Mouse (Mus musculus) cerebellum, adult 11-12 months (tissue): ENCODE results near the gene Stk39.
A peak's percentile ranks its signal among the peaks of the same experiment; 100 is the strongest.

Experiments used
- DNase-seq: peaks from one replicate; pipeline ENCODE4 v3.0.0; 2022

Gene Stk39

DNA sequence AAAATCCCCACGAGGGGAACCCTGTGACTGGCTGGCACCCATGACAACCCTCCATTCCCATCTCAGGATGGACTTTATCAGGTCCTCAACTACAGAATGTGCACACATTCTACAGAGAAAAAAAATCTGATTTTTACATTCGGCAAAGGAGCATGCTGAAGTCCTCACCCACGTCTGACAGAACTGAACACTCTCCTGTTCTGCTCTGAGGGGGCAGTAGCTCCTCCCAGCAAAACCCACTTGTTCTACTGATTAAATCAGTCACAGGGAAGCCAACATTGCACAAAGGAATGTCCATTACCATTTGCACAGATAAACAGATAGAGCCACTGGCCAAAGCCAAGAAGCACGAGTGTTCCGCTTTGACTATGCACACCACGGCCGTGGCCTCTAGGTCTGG lies 52.3 kb downstream of the Stk39 start:
- no peak for DNase-seq

DNA sequence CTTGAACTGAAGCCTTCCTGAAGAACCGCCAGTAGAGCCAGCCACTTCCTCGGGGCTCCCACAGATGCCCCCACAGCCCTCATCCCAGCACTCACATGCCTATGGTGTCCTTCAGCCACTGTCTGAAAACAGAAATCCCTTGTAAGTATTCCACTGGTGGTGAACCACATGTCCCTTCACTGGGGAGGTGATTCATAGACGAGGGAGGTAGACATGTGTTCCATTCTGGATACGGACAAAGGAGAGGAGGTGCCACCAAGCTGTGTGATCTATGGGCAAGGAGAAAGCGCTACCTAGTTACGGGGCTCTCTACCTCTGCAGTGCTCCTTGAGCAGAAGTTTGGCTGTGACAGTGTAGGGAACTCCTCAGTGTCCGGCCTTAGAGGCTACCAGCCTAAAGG lies 52.9 kb downstream of the Stk39 start:
- DNase-seq: no peak

DNA sequence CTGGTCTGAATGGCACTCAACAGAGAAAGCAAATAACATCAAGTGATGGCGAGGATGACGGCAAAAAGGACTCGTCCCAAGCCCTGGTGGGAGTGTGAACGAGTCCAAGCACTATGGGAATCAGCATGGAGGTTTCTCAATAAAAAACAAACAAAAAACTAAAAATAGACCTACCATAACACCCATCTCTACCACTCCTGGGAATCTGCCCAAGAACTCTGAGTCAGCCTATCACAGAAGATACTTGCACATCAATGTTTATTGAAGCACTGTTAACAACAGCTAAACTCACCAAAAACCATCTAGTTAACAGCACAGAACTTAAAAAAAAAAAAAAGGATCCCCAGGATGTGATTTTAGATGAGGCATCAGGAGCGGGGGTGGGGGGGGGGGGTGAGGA lies 55.0 kb downstream of the Stk39 start:
- DNase-seq: no peak

DNA sequence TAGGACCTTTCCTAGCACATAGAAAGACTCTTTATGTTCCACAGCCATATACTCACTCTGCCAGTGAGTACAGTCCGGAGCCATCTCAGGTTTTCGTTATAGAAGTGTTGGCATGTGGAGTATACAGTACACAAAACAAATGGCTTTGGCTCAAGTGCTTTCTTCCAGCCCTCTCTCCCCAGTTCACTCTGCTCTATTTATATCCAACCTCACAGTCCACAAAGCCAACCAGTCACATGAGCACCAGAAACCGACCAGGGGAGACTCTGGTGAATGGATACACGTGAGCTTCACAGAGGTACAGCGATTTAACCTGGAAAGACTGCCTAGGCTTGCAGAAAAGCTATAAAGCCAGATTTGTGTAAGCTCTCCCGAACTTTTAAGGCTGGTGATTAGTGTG lies 56.4 kb downstream of the Stk39 start:
- DNase-seq: peak; percentile 61

DNA sequence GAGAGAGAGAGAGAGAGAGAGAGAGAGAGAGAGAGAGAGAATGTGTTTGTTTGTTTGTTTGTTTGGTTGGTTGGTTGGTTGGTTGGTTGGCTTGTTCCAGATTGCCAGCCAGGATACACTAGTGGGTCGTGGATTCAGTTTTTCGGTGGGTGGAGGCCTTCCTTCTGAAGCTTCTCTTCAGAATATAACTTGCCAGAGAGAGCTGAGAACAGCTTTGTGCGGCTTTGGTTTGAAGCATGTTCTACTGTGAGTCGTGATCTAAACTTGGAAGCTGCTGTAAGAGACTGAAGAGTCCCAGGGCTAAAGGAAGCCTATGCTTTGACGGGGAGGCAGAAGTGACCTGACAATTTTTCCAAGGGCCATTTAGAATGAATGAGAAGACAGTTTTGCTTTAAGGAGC lies 59.9 kb downstream of the Stk39 start:
- no peak for DNase-seq

DNA sequence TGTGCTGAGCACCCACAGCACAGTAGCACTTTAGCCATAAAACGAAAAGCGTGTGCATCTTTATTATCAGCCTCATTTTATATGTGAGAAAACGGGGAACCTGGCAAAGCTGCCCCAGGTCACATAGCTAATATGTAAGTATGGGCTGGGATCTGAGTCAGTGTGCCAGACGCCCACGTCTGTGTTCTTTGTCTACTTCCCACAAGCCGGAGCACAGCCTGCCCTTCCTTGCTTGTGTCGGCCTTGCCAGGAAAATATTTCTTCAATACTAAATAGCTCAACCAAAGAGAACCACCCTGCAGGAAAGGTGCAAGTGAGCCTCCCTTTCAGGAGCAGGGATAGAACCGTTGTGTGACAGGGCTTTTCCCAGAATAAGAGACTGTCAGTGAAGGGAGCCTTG lies 60.9 kb downstream of the Stk39 start:
- no peak for DNase-seq

DNA sequence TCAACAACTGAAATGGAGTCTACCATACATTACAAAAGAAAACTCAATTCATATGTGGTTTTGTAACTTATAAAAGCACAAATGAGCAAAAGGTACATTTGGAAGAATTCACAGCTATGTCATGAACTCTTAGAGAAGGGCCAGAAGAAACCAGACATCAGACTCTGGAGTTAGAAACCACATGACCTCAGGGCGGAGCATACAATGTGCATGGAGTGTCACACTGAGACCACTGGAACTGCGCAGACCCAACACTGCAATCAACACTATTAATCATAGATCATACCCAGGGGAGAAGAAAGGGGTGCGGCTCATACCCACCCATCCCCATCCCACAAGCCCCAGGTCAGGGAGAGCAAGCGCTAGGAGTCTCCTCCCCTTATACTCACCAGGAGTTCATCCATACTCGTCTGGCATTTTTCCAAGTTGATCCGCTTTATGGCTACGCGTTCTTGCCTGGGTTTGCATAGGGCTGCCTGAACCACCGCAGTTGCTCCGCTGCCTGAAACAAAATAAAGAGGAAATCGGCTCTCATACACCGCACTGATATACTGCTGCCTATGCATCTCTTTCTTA lies 62.3 kb downstream of the Stk39 start:
- no peak for DNase-seq

DNA sequence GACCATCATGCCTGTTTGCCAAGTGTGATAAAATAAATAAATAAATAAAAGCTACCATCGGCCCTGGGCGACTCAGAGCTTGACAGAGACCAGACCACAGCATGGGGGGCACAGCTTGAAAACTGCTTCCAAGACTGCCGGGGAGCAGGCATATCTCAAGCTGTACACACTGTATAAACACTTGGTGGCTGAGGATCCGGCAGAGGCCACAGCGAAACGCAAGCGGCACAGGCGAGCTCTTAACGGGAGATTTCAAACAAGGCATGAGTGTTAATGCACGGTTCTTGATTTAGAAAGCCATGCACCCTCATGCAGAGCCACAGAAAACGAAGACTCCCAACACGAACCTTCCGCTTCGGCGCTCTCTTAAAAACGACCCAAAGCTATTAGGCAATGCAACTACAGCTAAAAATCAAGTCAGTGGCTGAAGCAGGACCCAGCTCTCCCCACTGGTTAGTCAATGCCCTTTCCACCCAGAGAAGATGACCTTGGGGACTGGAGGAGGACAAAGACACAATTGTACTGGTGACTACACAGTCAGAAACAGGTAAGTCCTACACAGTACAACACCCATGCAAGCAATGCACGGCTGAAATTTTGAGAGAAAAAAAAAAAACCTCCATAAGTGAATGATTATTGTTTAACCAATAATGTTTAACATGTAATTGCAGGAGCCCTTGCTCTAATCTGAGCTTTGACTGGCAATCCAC lies 63.6 kb downstream of the Stk39 start:
- DNase-seq: no peak

DNA sequence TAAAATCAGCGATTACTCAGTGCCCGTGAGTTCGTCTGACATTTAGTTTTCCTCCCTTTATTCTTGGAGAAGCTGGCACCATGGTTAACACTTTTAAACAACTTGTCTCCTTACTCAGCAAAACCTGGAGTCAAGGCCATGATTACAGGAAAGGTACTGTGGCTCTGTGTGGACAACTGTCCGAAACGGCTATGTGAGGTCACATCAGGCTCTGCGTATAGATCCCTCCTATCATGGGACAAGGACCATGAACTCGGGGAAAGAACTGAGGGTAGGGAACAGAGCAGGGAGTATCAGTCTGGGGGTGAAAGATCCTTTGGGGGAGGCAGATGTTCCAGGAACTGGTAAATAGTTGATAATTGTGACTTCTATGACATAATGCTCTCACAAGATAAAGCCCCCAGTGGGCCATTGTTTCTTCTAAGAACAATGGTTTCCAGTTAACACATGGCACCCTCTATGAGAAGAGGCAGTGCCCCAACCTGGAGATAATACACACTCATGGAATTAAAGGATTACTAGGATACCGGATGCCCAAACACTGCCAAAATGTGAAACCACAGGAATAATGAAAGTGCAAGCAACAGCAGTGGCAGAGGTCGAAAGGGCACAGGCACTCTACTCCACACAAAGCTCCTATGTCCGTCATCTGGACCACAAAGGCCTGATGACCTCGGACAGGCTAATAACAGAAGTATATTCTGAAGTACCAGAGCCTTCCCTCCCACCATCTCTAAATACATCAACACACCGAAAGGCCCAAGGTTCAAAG lies 64.7 kb downstream of the Stk39 start:
- no peak for DNase-seq

DNA sequence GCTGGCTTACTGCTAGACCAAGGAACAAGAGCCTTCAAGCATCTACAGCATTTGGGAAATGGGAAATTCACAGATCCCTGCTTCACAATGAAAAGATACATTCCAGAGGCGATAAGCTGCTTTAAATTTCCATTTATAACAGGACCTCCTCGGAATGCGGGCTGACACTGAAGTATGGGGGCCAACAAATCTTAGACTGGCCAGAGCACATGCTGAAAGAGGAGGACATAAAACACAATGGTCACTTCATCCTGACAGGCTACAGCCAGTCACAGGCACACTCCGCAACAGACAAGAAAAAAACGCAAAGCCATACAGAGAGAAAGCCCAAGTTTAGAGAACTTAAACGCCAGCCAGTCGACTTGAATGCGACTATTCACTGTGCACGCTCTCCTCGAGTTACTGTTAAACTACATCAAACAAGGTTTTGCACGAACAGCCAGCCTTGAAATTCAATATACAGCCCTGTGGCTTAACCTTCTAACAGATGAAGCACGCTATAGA lies 65.4 kb downstream of the Stk39 start:
- DNase-seq: no peak

DNA sequence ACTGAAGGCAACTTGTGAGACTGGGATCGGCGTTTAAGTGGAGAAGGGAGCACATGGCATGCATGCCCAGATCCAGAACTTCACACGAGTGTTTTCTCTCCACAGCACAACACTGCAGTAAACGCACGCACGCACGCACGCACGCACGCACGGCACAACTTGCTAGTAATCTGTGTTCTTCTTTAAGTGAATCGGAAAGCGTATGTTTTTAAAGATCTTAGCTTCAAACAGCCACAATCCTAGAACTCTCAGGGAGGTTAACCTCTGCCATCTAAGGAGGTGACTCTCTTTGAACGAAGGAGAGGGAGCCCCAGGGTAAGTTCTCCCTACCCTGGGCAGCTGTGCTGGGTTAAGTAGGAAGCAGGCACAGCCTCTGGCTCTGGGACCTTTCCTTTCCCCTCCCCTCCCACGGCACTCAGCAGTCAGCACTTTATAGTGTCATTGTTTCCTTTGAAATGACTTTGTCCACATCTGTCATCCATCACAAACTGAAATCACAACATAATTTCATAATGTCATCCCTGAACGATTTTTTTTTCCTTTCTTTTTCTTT lies 66.8 kb downstream of the Stk39 start:
- DNase-seq: no peak

DNA sequence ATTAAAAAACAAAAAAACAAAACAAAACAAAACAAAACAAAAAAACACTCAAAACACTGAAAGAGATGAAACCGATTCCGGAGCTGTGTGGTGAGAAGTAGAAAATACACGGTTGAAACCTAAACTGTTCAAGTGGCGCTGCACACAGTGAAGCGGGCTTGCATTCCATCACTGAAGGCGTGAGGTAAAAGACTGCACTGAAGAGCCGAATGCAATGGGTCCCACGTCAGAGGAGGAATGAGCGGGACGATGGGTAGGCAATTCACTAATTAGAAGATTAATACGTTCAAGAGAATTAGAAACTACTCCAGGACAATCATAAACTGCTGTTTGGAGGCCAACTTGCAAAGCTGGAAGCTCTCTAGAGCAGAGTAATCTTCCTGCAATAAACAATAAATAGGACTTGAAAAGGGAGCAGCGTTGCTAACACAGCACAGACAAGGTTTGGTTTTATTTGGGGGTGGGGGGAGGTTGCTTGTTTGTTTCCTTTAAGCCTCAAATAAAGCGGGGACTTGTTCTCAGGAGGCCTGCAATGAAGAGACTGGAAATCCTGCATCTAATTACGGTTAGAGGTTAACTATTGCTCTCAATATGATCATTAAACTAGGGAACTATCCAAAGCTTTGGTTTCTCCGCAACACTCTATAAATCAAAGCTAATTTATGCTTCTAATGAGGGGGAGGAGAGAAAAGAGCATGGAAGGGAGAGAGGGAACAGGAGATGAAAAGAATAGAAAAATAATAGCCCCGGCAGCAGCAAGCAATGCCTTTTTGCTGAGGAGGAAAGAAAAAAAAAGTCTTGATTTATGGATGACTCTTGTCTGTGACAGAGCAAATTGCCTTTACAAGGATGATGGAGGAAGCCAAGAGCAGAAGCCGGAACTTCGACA lies 67.5 kb downstream of the Stk39 start:
- DNase-seq: no peak

DNA sequence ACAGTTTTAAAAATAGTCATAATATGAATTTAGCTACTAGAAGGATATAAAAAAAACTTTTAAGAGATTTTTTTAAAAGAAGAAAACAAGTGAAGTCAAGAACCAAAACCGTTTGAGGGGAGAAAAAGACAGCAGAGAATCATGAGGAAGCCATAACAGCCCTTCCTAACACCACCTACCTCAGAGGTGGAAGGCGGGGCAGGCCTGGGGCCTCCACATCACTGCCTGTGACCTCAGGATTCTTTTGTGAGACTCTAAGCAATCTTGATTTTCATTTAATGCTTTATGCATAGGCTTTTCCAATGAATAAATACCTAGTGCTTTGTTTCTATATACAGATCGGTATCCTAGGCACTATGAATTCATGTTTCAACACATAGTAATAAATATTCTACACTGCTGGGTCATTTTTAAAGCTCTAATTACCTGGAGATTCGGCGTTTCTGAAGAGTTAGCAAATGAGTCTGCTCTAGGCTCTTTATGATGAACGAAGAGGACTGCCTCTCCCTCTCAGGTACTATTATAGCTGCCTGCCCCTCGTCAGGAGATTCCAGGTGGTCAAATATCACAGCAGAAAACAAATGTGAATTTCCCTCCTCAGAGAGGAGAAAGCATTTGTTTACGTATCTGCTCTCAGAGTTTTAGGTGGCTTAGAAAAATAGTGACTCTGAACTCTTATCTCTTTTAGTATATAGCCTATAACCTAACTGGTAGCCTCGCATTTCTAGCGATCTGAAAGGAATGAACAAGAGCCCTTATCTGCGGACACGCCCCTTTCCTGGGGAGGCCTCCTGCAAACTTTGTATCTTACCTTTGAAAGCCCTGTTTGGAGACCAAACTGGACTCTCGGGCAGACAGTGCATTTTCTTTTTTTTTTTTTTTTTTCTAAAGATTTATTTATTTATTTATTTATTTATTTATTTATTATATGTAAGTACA lies 78.2 kb downstream of the Stk39 start:
- no peak for DNase-seq

DNA sequence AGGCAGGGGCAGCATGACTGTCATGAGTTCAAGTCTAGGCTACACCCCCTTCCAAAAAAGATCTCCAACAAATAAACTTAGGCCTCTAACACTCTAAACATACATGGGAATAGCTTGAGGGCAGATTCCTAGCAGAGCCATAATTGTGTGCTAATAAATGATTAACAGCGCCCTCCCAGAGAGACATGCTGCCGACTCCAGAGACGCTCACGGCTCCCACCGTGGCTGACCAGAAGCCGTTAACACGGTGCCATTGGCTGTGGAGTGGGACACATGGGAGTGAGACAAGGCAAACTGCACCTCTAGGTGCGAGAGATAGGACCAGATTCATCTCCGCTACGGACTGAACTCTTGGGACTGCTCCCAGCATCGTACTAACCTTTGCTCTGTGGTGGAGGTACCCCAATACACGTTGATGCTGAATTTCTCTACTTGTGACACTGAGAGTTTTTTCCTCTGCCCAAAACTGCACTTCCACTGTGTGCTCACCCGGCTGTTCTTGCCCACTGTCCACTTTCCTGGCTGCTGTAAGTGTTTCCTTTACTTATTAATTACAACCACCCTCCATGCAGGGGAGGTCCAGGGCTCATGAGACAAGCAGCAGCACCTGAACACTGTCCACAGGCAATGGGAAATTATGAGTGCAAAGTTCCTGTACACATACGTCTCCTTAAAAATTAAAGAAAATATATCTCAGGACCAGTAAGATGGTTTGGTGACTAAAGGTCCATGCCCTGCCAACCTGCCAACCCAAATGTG lies 84.1 kb downstream of the Stk39 start:
- DNase-seq: no peak

DNA sequence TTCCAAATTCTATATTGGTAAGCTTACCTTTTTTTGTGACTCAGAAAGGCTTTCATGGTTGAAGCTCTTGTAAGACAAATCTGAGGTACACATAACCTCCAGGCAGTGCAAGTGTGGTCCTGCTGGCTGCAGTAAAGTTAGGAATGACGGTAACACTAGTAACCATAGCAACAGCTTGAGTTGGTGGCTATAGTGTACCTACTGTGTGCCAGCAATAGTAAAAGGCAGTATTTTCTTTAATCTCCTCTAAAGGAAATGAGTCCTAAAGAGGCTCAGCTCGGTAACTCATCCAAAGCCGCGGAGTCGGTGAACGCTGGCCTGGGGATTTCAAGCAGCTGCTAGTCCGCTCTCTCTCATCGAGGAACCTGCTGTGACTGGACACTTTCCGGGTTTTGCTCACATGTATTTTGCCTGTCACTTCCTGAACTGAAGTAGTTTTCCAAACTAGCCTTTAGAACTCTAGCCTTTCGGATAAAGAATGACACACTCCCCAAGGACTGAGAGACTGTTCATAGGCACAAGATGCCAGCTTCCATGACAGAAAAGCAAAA lies 85.7 kb downstream of the Stk39 start:
- DNase-seq: no peak

DNA sequence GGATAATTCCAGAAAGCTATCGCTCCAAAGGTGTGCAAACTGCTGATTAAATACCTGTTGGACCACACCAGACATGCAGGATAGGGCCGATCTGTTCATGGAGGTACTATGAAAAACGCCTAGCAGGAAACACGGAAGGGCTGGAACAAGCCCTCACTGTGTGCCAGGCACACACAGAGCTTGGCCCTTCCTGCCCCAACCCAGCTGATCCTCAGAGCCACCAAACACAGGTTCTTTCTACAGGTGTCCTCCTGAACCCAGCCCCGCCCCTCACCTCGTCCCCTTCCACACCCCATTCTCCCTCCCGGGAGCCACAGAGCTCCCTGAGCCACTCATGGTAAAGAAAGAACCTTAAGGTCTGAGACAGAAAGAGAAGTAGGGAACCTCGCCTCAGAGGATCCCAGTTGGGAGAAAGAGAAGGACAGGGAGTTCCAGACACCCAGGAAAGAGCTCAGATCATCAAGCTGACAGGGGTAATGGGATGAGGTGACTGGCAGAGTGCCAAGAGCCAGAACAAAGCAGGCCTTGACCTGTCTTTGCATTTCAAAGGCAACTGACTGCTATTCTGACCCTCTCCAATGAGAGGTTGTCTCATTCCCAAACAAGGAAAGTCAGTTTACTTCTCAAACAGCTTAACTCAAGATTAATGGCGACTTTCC lies 86.3 kb downstream of the Stk39 start:
- no peak for DNase-seq

DNA sequence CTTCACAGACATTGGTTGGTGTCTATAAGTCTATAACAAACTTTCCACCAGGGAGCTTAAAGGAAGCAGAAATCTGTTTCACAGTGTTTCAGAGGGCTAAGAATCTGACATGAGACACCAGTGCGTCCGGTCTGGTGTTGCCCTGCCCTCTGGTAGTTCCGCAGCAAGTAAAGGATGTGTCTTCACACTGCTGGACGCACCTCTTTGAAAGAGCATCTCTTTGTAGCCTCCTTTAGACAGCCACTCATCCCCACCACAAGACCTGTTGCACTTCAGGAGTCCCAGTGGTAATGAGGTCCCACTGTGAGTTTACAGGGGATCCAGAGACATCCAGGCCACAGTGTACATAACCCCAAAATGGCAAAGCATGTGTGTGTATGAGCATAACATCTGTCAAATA lies 88.1 kb downstream of the Stk39 start:
- DNase-seq: no peak

DNA sequence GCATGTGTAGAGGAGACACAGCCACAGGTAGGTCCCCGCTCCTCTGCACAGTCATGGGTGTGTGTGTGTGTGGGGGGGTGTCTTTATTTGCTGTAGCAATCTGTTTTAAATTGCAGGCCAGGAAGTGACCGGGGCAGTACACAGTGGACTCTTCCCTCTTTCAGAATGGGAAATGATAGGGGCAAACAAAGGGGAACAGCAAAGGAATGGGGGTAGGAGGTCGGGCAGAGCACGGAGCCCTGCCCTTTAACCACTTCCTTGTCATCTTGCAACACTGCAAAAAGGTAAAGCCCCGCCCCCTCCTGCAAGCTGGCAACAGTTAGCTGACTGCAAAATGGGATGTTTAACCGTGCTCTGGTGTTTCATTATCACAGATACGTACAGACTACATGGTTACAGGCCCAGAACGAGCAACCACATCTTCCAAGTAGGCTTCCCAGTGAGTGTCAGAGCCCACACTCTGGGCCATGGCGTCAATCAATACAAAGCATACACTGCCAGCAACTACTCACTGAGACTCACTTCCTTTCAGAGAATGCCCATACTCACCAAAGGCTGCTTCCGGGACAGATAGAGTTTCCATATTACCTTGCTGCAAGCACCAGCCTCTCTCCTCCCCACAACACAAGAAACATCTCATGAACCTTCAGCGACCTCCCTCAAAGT lies 89.5 kb downstream of the Stk39 start:
- no peak for DNase-seq

DNA sequence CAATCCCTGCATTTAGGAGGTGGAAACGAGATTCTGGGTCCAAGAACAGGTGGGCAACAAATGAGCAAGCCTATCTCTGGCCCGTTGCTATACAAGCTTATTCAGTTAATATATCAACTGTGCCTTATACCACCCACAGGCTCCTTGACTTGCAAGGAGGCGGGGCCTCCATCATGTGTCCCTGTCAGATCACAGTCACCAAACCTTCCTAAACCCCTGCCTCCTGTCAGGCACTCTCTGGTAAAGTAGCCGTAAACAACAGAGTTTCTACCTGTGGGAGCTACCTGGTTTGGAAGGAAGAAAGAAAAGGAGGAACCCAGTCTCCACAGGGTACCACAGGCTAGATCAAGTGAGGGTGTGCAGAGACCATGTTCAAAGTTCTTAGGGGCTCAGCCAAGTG lies 90.2 kb downstream of the Stk39 start:
- no peak for DNase-seq
